Mouse (Mus musculus) heart, embryonic 11.5 days (tissue): ENCODE results near the gene Gmfb. TPM values are rescaled to one million over a fixed set of nuclear protein-coding genes. Genes with fewer than 3 reads are reported as not detected.

Experiments used
- ATAC-seq: fragments of 200-750 bp; cut with Nextera tagmentation; replicated peaks from 2 replicates; pipeline ENCODE4 v1.8.0; 2017; ENCODE audit warnings: moderate library complexity; ENCODE audit not compliant: insufficient number of reproducible peaks, low FRiP score, low TSS enrichment
- H3K27ac ChIP-seq: fragments of 300-500 bp; sonication (generic); 2 replicates; pipeline ENCODE4 v1.5.1; 2014; ENCODE audit warnings: mild to moderate bottlenecking, low read depth, low read length
- H3K27me3 ChIP-seq: fragments of 300-500 bp; sonication (generic); 2 replicates; pipeline ENCODE4 v1.6.1; 2014; ENCODE audit warnings: mild to moderate bottlenecking, low read length, mixed read lengths; ENCODE audit not compliant: control insufficient read depth, insufficient read depth
- H3K36me3 ChIP-seq: fragments of 300-500 bp; sonication (generic); 2 replicates; pipeline ENCODE4 v1.6.1; 2014; ENCODE audit warnings: mild to moderate bottlenecking, low read length, moderate library complexity, mixed read lengths; ENCODE audit not compliant: control insufficient read depth, insufficient read depth
- H3K4me1 ChIP-seq: fragments of 300-500 bp; sonication (generic); 2 replicates; pipeline ENCODE4 v1.6.1; 2014; ENCODE audit warnings: low read length; ENCODE audit not compliant: control insufficient read depth, insufficient read depth
- H3K4me2 ChIP-seq: fragments of 300-500 bp; sonication (generic); 2 replicates; pipeline ENCODE4 v1.6.1; 2014; ENCODE audit warnings: mild to moderate bottlenecking, moderate library complexity
- H3K4me3 ChIP-seq: fragments of 300-500 bp; sonication (generic); 2 replicates; pipeline ENCODE4 v1.5.1; 2014; ENCODE audit warnings: low read depth, low read length
- H3K9ac ChIP-seq: fragments of 300-500 bp; sonication (generic); 2 replicates; pipeline ENCODE4 v1.6.1; 2014; ENCODE audit warnings: mild to moderate bottlenecking, low read depth, low read length, moderate library complexity
- H3K9me3 ChIP-seq: fragments of 300-500 bp; sonication (generic); replicated peaks from 2 replicates; pipeline ENCODE4 v1.6.1; 2016; ENCODE audit warnings: low read length; ENCODE audit not compliant: control insufficient read depth
- WGBS: fragments of 180-500 bp; shearing (Covaris S2); extraction: QIAGEN DNeasy Blood & Tissue Kit; methylation state at CpG from one replicate; pipeline ENCODE4 v1.1.7; 2014; ENCODE audit not compliant: insufficient replicate concordance; 5-methylcytosine and 5-hydroxymethylcytosine counted together
- polyA plus RNA-seq: library from polyadenylated mRNA; unstranded; fragments of >200 nt; fragmentation: Nextera tagmentation; extraction: Ambion mirVana; gene quantifications from 2 replicates; pipeline ENCODE4 v1.2.1, GENCODE M21; 2014

The Gmfb gene
- polyA plus RNA-seq, 1 experiment from 2014 or later: 59.1 TPM

DNA sequence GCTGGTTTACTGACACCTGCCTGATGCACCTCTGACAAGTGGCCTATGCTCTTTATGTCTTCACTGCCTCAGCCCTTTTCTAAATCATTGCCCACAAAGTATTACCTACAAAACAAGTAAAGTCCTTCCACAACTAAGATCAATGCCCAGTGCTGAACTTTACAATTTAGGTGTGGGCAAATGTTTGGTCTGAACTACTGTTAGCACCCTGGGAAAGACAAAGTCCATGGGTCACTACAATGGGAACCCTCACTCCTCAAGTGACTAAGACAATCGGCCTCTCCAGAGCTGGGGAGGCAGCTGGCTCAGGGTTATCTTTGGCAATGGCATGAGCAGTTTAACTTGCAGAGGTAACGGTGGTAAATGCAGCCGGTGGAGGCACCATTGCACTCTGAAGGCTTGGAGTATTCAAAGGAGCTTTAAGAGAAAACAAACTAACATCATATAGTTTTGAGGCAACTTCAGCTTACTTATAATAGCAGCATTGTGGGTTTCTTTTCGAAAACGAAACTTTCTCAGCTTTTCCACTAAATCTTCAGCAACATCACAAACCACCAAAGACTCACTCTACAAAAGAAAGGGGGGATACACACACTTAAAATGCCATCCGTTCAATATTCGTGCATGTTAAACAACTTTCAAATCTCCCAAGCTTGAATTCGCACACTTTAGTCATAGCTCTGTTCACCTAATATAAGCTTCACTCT lies 5.0 kb downstream of the Gmfb start:
- peaks cover 9% of the 10 kb centered on the region for H3K4me1 ChIP-seq

GRCm38 (mm10) chr14:46815640-46816039 lies 6.4 kb downstream of the Gmfb start:
- H3K4me1 ChIP-seq: peaks cover 4% of the 10 kb centered on the region
- H3K36me3 ChIP-seq: peaks cover 7% of the 10 kb centered on the region; the same call in 1 of the 2 replicates
- H3K4me3 ChIP-seq: no peak overlapping the region
- no peaks in the 10 kb centered on the region for H3K9me3 ChIP-seq
- no peaks in the 10 kb centered on the region for H3K27me3 ChIP-seq
- ATAC-seq: peak; percentile 77
- H3K4me2 ChIP-seq: no peak overlapping the region; the same call in 1 of the 2 replicates
- peak overlapping the region; percentile 50; the same call in 1 of the 2 replicates for H3K27ac ChIP-seq
- no peak overlapping the region for H3K9ac ChIP-seq
- 60% methylated on average over 6 of the region's 6 CpGs for WGBS

More for the DNA sequence above, 5.0 kb downstream of the Gmfb start:
- WGBS: 84% methylated on average over 8 of the region's 8 CpGs
- Histone ChIP-seq H3K9ac (no peak overlapping the region), H3K4me2 (no peak overlapping the region), H3K4me3 (no peak overlapping the region), H3K9me3 (no peaks in the 10 kb centered on the region), H3K27me3 (no peaks in the 10 kb centered on the region), H3K36me3 (peaks cover 7% of the 10 kb centered on the region; the same call in 1 of the 2 replicates), H3K27ac (no peak overlapping the region)
- ATAC-seq: no peak

DNA sequence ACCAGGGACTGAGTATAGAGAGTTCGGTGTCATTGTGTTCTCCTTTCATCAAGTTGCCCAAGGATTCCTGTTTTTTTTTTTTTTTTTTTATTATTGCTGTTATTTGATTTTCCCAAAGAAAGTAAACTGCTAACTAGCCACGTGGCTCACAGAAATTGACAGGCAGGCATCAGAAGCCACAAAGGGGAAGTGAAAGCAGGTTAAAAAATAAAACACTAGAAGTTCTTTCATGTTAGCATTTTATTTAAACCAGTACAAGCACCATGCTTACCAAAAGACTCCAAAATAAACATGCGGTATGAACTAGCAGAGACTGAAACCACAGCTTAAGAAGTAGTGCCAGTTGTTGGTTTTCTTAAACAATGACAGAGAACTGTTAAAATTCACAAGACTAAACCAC lies 14.1 kb downstream of the Gmfb start:
- Histone ChIP-seq H3K27ac (no peak overlapping the region), H3K4me2 (no peak overlapping the region), H3K9ac (no peak overlapping the region), H3K27me3 (no peaks in the 10 kb centered on the region), H3K4me1 (no peaks in the 10 kb centered on the region), H3K9me3 (no peaks in the 10 kb centered on the region), H3K4me3 (no peak overlapping the region), H3K36me3 (peaks cover 6% of the 10 kb centered on the region)
- no peak for ATAC-seq
- 77% methylated on average over 3 of the region's 3 CpGs for WGBS

- Histone ChIP-seq H3K27ac (no peak overlapping the region), H3K36me3 (peaks cover 4% of the 10 kb centered on the region; the same call in 1 of the 2 replicates), H3K4me2 (no peak overlapping the region), H3K4me1 (no peaks in the 10 kb centered on the region), H3K27me3 (no peaks in the 10 kb centered on the region), H3K4me3 (no peak overlapping the region), H3K9ac (no peak overlapping the region), H3K9me3 (no peaks in the 10 kb centered on the region)
- ATAC-seq: no peak
- 75% methylated on average over 5 of the region's 5 CpGs for WGBS
Measured at GRCm38 (mm10) chr14:46806186-46806585, 15.9 kb downstream of the Gmfb start.

DNA sequence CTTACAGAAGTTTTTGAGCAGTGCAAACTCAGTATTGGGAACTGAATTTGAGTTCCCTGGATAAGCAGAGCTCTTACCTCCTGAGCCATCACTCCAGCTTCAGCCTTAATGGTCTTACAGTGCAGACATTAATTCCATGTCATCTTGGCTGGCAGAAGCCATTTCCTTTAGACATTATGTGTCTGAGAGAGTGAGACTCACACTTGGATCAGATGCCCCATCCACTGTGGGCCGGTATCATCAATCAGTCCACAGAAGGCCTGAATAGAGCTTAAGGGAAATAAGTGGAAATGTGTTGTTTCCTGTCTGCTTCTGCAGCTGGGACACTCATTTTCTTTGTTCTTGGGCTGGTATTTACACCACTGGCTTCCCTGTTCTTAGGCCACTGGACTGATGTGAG lies 18.3 kb downstream of the Gmfb start:
- 67% methylated on average over 1 of the region's 1 CpGs for WGBS
- no peak overlapping the region for H3K4me3 ChIP-seq

GRCm38 (mm10) chr14:46803259-46803658 lies 18.8 kb downstream of the Gmfb start:
- Histone ChIP-seq H3K4me1 (peaks cover 2% of the 10 kb centered on the region; the same call in 1 of the 2 replicates), H3K27me3 (no peaks in the 10 kb centered on the region), H3K4me3 (no peak overlapping the region), H3K4me2 (no peak overlapping the region), H3K9me3 (no peaks in the 10 kb centered on the region), H3K27ac (no peak overlapping the region), H3K36me3 (no peaks in the 10 kb centered on the region; the same call in 1 of the 2 replicates), H3K9ac (no peak overlapping the region)
- ATAC-seq: no peak
- WGBS: 88% methylated on average over 4 of the region's 4 CpGs

More for the DNA sequence above, 18.3 kb downstream of the Gmfb start:
- Histone ChIP-seq H3K4me1 (peaks cover 2% of the 10 kb centered on the region; the same call in 1 of the 2 replicates), H3K9me3 (no peaks in the 10 kb centered on the region), H3K9ac (no peak overlapping the region), H3K36me3 (no peaks in the 10 kb centered on the region; the same call in 1 of the 2 replicates), H3K27ac (no peak overlapping the region), H3K4me2 (no peak overlapping the region), H3K27me3 (no peaks in the 10 kb centered on the region)
- ATAC-seq: no peak

DNA sequence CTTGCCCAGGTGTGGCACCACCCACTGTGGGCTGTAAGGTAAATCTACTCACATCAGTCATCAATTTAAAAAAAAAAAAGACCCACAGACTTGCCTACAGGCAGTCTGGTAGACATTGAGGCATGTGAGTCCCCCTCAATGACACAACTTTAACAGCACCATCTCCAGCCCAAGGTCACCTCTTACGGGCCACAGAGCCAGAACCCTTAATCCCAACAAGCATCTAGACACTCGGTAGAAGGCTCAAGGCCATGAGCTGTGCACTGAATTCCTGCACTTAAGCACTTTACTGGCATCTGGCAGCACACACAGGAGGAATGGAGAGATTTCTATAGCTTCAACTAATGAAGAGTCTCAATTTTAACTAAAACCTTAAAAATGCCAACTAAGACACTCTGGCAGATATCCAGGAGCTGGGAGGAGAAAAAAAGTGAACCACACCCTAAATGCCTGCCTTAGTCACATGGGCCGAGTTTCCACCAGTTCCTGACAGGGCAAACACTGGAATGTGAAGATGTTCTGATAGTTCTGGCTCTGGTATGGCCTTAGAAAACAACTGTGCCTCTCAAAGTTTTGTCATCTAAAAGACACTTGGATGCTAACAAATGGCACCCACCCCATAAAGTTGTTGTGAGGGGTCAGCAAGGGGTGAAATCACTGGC lies 21.2 kb downstream of the Gmfb start:
- WGBS: 67% methylated on average over 3 of the region's 3 CpGs
- no peak overlapping the region for H3K4me3 ChIP-seq
- 0 out of 2 replicates have a peak overlapping the region, but pooled peaks have one; percentile 35 for H3K27ac ChIP-seq
- no peaks in the 10 kb centered on the region for H3K9me3 ChIP-seq
- no peak overlapping the region for H3K9ac ChIP-seq
- no peak overlapping the region for H3K4me2 ChIP-seq
- no peak for ATAC-seq
- H3K27me3 ChIP-seq: no peaks in the 10 kb centered on the region
- H3K4me1 ChIP-seq: peaks cover 2% of the 10 kb centered on the region; the same call in 1 of the 2 replicates
- H3K36me3 ChIP-seq: no peaks in the 10 kb centered on the region; the same call in 1 of the 2 replicates

DNA sequence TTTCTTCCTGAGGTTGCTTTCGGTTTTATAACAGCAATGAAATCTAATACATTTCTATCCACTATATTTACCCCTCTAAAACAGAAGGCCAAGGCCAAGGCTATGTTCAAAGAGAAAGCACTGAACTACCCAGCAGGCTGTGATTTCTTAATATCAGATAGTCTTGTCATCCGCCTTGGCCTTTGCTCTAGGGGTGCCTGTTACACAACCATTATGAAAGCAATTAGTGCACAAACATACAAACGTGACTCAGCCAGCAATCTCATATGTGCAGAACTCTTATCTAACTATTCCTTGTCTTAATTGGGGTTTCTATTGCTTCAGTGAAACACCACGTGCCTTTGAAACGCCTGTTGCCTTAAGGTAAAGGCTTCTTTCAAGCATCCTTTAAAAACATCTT lies 27.9 kb downstream of the Gmfb start:
- Histone ChIP-seq H3K9ac (no peak overlapping the region), H3K4me3 (no peak overlapping the region), H3K27ac (no peak overlapping the region), H3K36me3 (no peaks in the 10 kb centered on the region; the same call in 1 of the 2 replicates), H3K9me3 (no peaks in the 10 kb centered on the region), H3K27me3 (no peaks in the 10 kb centered on the region), H3K4me1 (no peaks in the 10 kb centered on the region), H3K4me2 (no peak overlapping the region)
- no peak for ATAC-seq
- WGBS: 87% methylated on average over 5 of the region's 5 CpGs
